Mouse (Mus musculus): ENCODE measurements around the gene Mapk11.

- TF ChIP-seq CTCF (IDR thresholded peaks at IDR 0.05; ENCODE audit: low read depth), result no peak
- TF ChIP-seq EP300 (IDR thresholded peaks at IDR 0.05; ENCODE audit: low read depth), result no peak
Measured at GRCm38 (mm10) chr15:89184141-89184936, 34.9 kb upstream of the Mapk11 start.
